Mouse (Mus musculus) lung, postnatal 0 days (tissue): ENCODE results near the gene Gfpt2.

ENCODE experiments used
- CTCF ChIP-seq: IDR thresholded peaks from 2 replicates; pipeline ENCODE4 v1.5.1; 2016; ENCODE audit warnings: antibody characterized with exemption, mild to moderate bottlenecking
- EP300 ChIP-seq: IDR thresholded peaks from 2 replicates; pipeline ENCODE4 v1.6.1; 2016; ENCODE audit warnings: antibody characterized with exemption, mild to moderate bottlenecking, control low read depth

GRCm38 (mm10) chr11:49808946-49809345 is 15.0 kb downstream of the Gfpt2 start:
- no peak for TF ChIP-seq CTCF
- TF ChIP-seq EP300, result no peak
